Mouse (Mus musculus) urinary bladder, postnatal 36 days (tissue): ENCODE measurements at regions not wholly inside any gene's neighbourhood (a gene's known extent, or its start where the extent isn't known, plus 50 kb on each side); places are given as distances from the start of the nearest gene placed in this dataset.
A peak's percentile ranks its signal among the peaks of the same experiment; 100 is the strongest.

Source experiments
- DNase-seq, 2 experiments: peaks; one replicate each; pipeline ENCODE4 v3.0.0; 2022; ENCODE audit warnings: low spot score in 2 of 2, mixed read lengths in 1 of 2

- peak in 1 of 2 experiments; percentile 7 for DNase-seq
These were observed 435.6 kb upstream of the Atp11b start for GRCm38 (mm10) chr3:35318348-35318747.

GRCm38 (mm10) chr3:35320844-35321393 is 433.0 kb upstream of the Atp11b start:
- DNase-seq = no peak

GRCm38 (mm10) chr3:35321991-35322390 is 431.9 kb upstream of the Atp11b start:
- DNase-seq = no peak

- no peak for DNase-seq
These were observed 431.0 kb upstream of the Atp11b start for GRCm38 (mm10) chr3:35322899-35323298.

DNA sequence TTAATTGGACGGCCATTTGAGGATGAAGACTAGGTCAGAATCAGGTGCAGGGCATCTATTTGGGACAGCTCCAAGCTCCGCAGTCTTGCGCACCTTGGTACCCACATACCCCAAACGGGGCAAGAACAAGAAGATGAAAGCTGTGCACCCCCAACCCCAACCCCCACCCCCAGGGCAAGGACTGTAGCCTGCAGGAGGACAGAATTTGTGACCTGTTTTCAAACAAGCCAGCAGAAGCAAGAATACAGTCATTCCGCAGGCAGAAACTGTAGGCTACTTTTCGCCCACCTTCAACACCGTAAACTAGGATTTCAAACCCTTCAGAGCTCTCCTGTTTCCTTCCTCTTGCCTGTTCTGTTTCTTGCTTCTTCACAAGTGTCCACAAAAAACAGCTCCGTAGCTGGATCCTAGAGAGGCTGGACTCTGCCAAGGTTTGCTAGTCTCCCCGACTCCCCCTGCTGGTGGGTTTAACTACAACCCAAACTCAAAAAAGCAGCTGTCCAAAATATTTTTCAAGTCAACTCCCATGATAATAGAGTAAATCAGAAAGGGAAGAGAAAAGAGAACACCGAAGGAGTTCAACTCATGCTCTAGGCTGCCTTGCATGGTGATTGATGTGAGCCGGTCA is 430.3 kb upstream of the Atp11b start:
- DNase-seq = peak in 1 of 2 experiments; percentile 53

- no peak for DNase-seq
These were observed 429.7 kb upstream of the Atp11b start for GRCm38 (mm10) chr3:35324186-35324585.

GRCm38 (mm10) chr3:35332534-35333272 is 421.2 kb upstream of the Atp11b start:
- DNase-seq = no peak

DNA sequence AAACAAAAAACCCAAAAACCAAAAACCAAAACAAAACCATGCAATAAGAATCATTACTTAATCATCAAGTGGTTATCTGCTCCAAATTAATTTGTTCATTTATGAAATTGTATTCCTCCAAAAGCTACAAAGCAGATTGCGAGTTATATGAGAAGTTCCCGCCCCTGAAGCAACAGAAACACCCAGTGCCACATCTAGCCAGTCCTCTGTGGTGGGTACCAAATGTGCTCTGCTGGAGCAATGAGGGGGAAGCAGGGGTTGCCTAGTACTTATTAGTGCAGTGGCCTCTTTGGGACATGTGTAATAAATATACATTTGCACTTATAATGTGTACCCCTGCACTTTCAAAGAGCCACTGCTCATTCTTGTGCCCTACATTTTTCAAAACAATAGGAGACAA is 419.9 kb upstream of the Atp11b start:
- DNase-seq = no peak

DNA sequence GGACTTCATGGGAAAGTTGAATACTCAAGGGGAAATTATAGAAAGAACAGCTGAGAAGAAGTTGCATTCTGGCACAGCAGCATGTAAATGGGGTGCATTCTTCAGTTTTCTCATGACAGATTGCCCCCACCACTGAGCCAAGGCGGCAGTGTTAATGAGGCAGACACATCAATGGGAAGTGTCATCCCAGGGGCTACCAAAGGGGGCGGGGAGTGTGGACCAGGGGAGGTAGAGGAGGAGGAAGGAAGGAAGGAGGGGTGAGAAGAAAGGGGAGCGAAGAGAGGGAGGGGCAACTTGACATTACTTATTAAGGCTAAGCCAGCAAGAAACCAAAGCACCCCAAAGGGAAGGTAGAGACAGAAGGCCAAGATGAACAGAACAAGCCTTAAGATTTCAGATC is 419.4 kb upstream of the Atp11b start:
- DNase-seq = no peak

- DNase-seq = no peak
These were observed 418.1 kb upstream of the Atp11b start for GRCm38 (mm10) chr3:35335837-35336236.

- no peak for DNase-seq
These were observed 413.4 kb upstream of the Atp11b start for GRCm38 (mm10) chr3:35340525-35340924.

DNA sequence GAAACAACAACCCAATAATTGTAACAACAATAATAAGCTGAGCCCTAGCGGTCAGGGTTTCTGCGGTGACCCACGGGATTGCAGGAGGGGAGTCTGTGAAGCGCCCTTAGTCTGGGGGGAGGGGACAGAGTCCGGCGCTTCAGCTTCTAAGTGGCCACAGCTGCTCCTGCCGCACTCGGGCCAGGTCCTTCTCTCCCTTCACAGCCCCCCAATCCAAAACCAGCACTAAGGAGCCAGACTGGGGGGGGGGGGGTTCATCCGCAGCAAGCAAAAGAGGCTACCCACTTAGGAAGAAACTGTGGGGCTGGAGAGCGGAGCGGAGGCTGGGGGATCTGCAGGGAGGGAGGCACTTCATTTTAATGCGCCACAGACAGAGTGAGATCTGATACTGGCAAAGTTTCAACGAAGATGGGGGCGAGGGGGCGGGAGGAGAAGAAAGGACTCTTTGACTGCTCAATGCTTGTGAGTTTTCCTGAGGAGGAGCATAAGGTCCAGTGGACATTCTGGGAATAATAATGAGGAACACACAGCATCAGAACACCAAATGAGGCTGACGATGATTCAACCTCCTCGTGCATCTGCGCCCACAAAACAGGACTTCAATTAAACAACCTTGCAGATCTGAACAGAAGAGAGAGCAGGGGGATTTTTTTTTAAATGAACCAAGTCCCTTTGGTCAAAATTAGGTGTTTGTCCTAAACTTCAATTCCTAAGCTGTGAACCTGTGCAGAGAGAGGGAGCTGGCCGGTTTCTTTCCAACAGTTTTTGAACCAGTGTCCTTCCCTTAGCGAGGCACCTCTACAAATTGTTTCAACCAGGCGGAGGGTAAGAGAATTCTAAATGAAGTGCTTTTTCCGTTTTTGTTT is 412.7 kb upstream of the Atp11b start:
- DNase-seq = no peak

GRCm38 (mm10) chr3:35341840-35342239 is 412.1 kb upstream of the Atp11b start:
- DNase-seq = no peak

GRCm38 (mm10) chr3:35342584-35342983 is 411.3 kb upstream of the Atp11b start:
- DNase-seq = no peak

GRCm38 (mm10) chr3:35343936-35344335 is 410.0 kb upstream of the Atp11b start:
- DNase-seq = no peak

- no peak for DNase-seq
These were observed 404.8 kb upstream of the Atp11b start for GRCm38 (mm10) chr3:35349114-35349513.

GRCm38 (mm10) chr3:35353442-35353841 is 400.5 kb upstream of the Atp11b start:
- DNase-seq = no peak

GRCm38 (mm10) chr3:35353920-35354319 is 400.0 kb upstream of the Atp11b start:
- DNase-seq = no peak

- DNase-seq = peak; percentile 61 to 64
These were observed 399.6 kb upstream of the Atp11b start for GRCm38 (mm10) chr3:35354356-35354755.

DNA sequence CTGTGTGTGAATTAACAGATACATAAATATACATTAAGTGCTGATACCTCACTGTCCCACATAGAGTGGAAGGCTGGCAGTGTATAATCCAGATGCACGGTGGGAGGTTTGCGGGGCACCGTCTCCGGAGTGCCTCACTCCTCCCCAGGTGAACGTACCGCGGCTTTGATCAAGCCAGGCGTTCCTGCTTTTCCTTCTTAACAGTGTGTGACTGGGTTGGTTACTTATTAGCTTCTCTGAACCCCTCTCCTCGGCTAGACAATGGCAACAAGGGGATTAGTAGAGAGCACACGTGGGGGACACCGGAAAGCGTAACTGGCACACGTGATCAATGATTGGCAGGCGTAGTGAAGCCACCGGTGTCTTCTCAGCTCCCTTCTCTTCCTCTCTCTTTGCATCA is 396.8 kb upstream of the Atp11b start:
- no peak for DNase-seq

GRCm38 (mm10) chr3:35358541-35358940 is 395.4 kb upstream of the Atp11b start:
- no peak for DNase-seq

DNA sequence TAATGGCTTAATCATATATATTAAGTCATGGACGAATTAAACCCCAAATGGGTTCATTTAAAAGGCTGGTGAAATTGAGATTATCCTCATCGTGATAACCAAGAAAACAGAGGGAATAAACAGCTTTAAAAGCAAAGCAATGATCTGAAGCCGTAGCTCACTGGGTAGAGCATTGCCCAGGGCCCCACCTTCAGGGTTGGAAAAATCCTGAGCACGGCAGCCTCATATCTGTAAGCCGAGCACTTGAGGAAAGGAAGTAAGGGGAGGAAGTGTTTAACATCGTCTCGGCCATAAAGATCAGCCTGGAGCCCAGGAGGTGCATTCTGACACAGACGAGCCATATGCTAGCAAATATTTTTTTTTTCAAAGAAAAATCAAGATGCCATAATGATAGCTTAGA is 394.6 kb upstream of the Atp11b start:
- DNase-seq = no peak
